ENCODE assay signal across 17 mouse cellular contexts in genomic region chr4:149454879-149455278, GRCm38 (mm10). TPM values are rescaled to one million over a fixed set of nuclear protein-coding genes. Genes with fewer than 3 reads are reported as not detected.
A peak's percentile ranks its signal among the peaks of the same experiment; 100 is the strongest.
DNase-seq lines count a peak whose midpoint lies in the region; ATAC-seq and TF ChIP-seq lines count a peak whose summit lies in the region.
"Had no signal": no experiment of that assay in that cellular context is flagged by ENCODE, and none has a peak within 500 bp of the region (broad histone marks: within the 10 kb centered on the region; RNA-seq: fewer than 3 reads in every experiment).

Rbp7 (minus strand) TSS chr4:149454978.

- DNase-seq in heart, adult 18-20 months: peak in 1 of 2 experiments; percentile 76
- DNase-seq in adrenal gland, postnatal 25 days: peak; percentile 13
- no peak for DNase-seq in urinary bladder, postnatal 25 days (ENCODE audit: low spot score)
- DNase-seq in forebrain, embryonic 14.5 days (ENCODE audit: low spot score): no peak
- no peak for DNase-seq in cerebellum, adult 11-12 months
- DNase-seq: cerebellum, adult 8-10 months; thymus, adult 2 months had no signal

- no peak for TF ChIP-seq POLR2A in ES-Bruce4 (IDR thresholded peaks at IDR 0.05; ENCODE audit: insufficient read depth, low read length)

- no peak within 1 kb of the TSS for H3K9ac ChIP-seq in heart, embryonic 11.5 days (ENCODE audit: low read depth, low read length)
- no peak within 1 kb of the TSS for H3K9ac ChIP-seq in ES-Bruce4 (ENCODE audit: low read depth, poor library complexity, severe bottlenecking)
- H3K9ac ChIP-seq in heart, embryonic 15.5 days: no peak within 1 kb of the TSS
- H3K9ac ChIP-seq in forebrain, embryonic 14.5 days (ENCODE audit: low read length): no peak within 1 kb of the TSS
- H3K9ac ChIP-seq: limb, embryonic 13.5 days; liver, postnatal 0 days; neural tube, embryonic 13.5 days had no signal

- H3K9me3 ChIP-seq in heart, embryonic 11.5 days (replicated peaks; ENCODE audit: control insufficient read depth, low read length): no peaks in the 10 kb centered on the region
- no peaks in the 10 kb centered on the region for H3K9me3 ChIP-seq in ES-Bruce4 (replicated peaks; ENCODE audit: control insufficient read depth, insufficient read depth, low read length, poor library complexity, severe bottlenecking)
- H3K9me3 ChIP-seq in heart, embryonic 15.5 days (replicated peaks): no peaks in the 10 kb centered on the region
- H3K9me3 ChIP-seq in forebrain, embryonic 14.5 days (replicated peaks; ENCODE audit: control insufficient read depth, low read length): no peaks in the 10 kb centered on the region
- H3K9me3 ChIP-seq: limb, embryonic 13.5 days; neural tube, embryonic 13.5 days had no signal

- peak; percentile 35 for TF ChIP-seq CTCF in ES-Bruce4 (IDR thresholded peaks at IDR 0.05; ENCODE audit: low read depth, low read length)

- 40% methylated on average over 8 of the region's 8 CpGs for WGBS in heart, embryonic 11.5 days (ENCODE audit: insufficient replicate concordance)
- 44% methylated on average over 8 of the region's 8 CpGs for WGBS in heart, embryonic 15.5 days
- 56% methylated on average over 8 of the region's 8 CpGs for WGBS in forebrain, embryonic 14.5 days

- ATAC-seq in heart, embryonic 11.5 days (replicated peaks; ENCODE audit: insufficient number of reproducible peaks, low FRiP score, low TSS enrichment): no peak
- no peak; the same call in 1 of the 2 replicates for ATAC-seq in heart, embryonic 15.5 days (replicated peaks; ENCODE audit: insufficient number of reproducible peaks, insufficient read depth, low FRiP score, low read depth)
- no peak for ATAC-seq in forebrain, embryonic 14.5 days
- ATAC-seq: liver, postnatal 0 days; midbrain, embryonic 16.5 days; Patski had no signal

- H3K4me3 ChIP-seq in heart, embryonic 11.5 days (ENCODE audit: low read depth, low read length): no peak within 1 kb of the TSS
- H3K4me3 ChIP-seq in ES-Bruce4 (ENCODE audit: low read depth, low read length): peak within 1 kb of the TSS; percentile 11; the same call in 1 of the 2 replicates
- H3K4me3 ChIP-seq in heart, embryonic 15.5 days: no peak within 1 kb of the TSS
- no peak within 1 kb of the TSS for H3K4me3 ChIP-seq in forebrain, embryonic 14.5 days (ENCODE audit: low read depth, low read length)
- H3K4me3 ChIP-seq: left cerebral cortex, adult 2 months; limb, embryonic 13.5 days; neural tube, embryonic 13.5 days had no signal

- no peaks in the 10 kb centered on the region for H3K27me3 ChIP-seq in heart, embryonic 11.5 days (ENCODE audit: control insufficient read depth, insufficient read depth, low read length)
- H3K27me3 ChIP-seq in ES-Bruce4 (ENCODE audit: control insufficient read depth, insufficient read depth, low read length, poor library complexity, severe bottlenecking): no peaks in the 10 kb centered on the region
- no peaks in the 10 kb centered on the region for H3K27me3 ChIP-seq in heart, embryonic 15.5 days
- H3K27me3 ChIP-seq in forebrain, embryonic 14.5 days (replicated peaks; ENCODE audit: control insufficient read depth, insufficient read depth, low read length): no peaks in the 10 kb centered on the region
- H3K27me3 ChIP-seq: limb, embryonic 13.5 days; neural tube, embryonic 13.5 days; Patski had no signal

- H3K4me2 ChIP-seq in heart, embryonic 11.5 days: no peak within 1 kb of the TSS
- no peak within 1 kb of the TSS for H3K4me2 ChIP-seq in heart, embryonic 15.5 days
- no peak within 1 kb of the TSS for H3K4me2 ChIP-seq in forebrain, embryonic 14.5 days (ENCODE audit: low read length)
- H3K4me2 ChIP-seq: limb, embryonic 13.5 days; neural tube, embryonic 13.5 days had no signal

- H3K4me1 ChIP-seq in heart, embryonic 11.5 days (ENCODE audit: control insufficient read depth, insufficient read depth, low read length): no peaks in the 10 kb centered on the region
- no peaks in the 10 kb centered on the region for H3K4me1 ChIP-seq in ES-Bruce4 (ENCODE audit: control insufficient read depth, insufficient read depth, low read length)
- no peaks in the 10 kb centered on the region for H3K4me1 ChIP-seq in heart, embryonic 15.5 days (replicated peaks)
- no peaks in the 10 kb centered on the region for H3K4me1 ChIP-seq in forebrain, embryonic 14.5 days (ENCODE audit: control insufficient read depth, insufficient read depth, low read length)
- H3K4me1 ChIP-seq: limb, embryonic 13.5 days; neural tube, embryonic 13.5 days had no signal

- no peak within 1 kb of the TSS for H3K27ac ChIP-seq in heart, embryonic 11.5 days (ENCODE audit: low read depth, low read length)
- H3K27ac ChIP-seq in ES-Bruce4 (ENCODE audit: insufficient read depth, low read length): no peak within 1 kb of the TSS
- no peak within 1 kb of the TSS for H3K27ac ChIP-seq in heart, embryonic 15.5 days
- H3K27ac ChIP-seq in forebrain, embryonic 14.5 days (ENCODE audit: low read depth, low read length): no peak within 1 kb of the TSS
- H3K27ac ChIP-seq: left cerebral cortex, adult 2 months; limb, embryonic 13.5 days; neural tube, embryonic 13.5 days had no signal

- H3K36me3 ChIP-seq in heart, embryonic 11.5 days (ENCODE audit: control insufficient read depth, insufficient read depth, low read length): no peaks in the 10 kb centered on the region
- no peaks in the 10 kb centered on the region for H3K36me3 ChIP-seq in ES-Bruce4 (ENCODE audit: control insufficient read depth, insufficient read depth, low read length, poor library complexity, severe bottlenecking)
- no peaks in the 10 kb centered on the region for H3K36me3 ChIP-seq in heart, embryonic 15.5 days
- H3K36me3 ChIP-seq in forebrain, embryonic 14.5 days (ENCODE audit: control insufficient read depth, insufficient read depth, low read length): no peaks in the 10 kb centered on the region
- H3K36me3 ChIP-seq: limb, embryonic 13.5 days; neural tube, embryonic 13.5 days had no signal

- TF ChIP-seq EP300 in ES-Bruce4 (IDR thresholded peaks at IDR 0.05; ENCODE audit: insufficient read depth, low read depth, low read length): no peak

RNA-seq across cellular contexts. Expression of gene Rbp7, which starts in this region (rescaled TPM):
- 10 to 100 TPM; 63.9 to 85.7 TPM for total RNA-seq in heart, adult 18-20 months (2021)
- 1.2 and 2.5 TPM in 2 replicates for polyA plus RNA-seq in heart, embryonic 11.5 days (2014; fragmentation: Nextera tagmentation; extraction: Ambion mirVana)
- 3.5 and 3.6 TPM in 2 replicates for polyA plus RNA-seq in ES-Bruce4 (2011; ENCODE audit: insufficient read depth, insufficient read length, low read depth, missing spikeins)
- total RNA-seq in adrenal gland, postnatal 25 days (2021): 7.0 and 13.4 TPM in 2 replicates
- polyA plus RNA-seq in heart, embryonic 15.5 days (2015; fragmentation: Nextera tagmentation; extraction: Ambion mirVana): 7.8 and 13.6 TPM in 2 replicates
- not detected in 2 replicates for polyA plus RNA-seq in forebrain, embryonic 14.5 days (2014; fragmentation: Nextera tagmentation; extraction: Ambion mirVana)
- total RNA-seq: granulocyte monocyte progenitor cell, adult 5-6 weeks; left cerebral cortex, adult 2 months had no signal
- polyA plus RNA-seq: liver, postnatal 0 days; neural tube, embryonic 13.5 days; Patski had no signal
